Mouse (Mus musculus): Measurements from ENCODE around the gene Ces2f.
"Not testable (repeated sequence)": the region's sequence is repeated elsewhere in the genome, so short reads cannot be mapped to it uniquely, and the experiment has no call there.

Ces2f gene

GRCm38 (mm10) chr8:104947056-104947455, at the start of gene Ces2f:
Gene Ces2f (plus strand): TSS chr8:104947356.
- DNase-seq: no peak

- DNase-seq: no peak
Measured at GRCm38 (mm10) chr8:104901746-104902145, 45.4 kb upstream of the Ces2f start.

GRCm38 (mm10) chr8:104907111-104907510, 40.0 kb upstream of the Ces2f start:
- DNase-seq: no peak

GRCm38 (mm10) chr8:104909021-104909420, 38.1 kb upstream of the Ces2f start:
- not testable (repeated sequence) for DNase-seq

DNA sequence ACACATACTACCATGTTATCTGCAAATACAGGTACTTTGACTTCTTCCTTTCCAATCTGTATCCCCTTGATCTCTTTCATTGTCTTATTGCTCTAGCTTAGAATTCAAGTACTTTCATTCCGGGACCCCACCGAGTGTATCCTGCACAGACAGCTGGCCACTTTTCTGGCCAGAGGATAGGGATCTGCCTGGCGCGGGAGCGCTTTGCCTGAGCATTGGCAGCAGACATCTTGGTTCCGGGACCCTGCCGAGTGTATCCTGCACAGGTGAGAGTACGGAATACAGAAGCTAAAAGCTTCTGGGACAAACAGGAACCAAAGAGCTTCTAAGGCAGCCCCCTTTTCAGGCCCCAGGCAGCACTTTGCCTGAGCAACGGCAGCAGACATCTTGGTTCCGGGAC, 37.5 kb upstream of the Ces2f start:
- not testable (repeated sequence) for DNase-seq

DNA sequence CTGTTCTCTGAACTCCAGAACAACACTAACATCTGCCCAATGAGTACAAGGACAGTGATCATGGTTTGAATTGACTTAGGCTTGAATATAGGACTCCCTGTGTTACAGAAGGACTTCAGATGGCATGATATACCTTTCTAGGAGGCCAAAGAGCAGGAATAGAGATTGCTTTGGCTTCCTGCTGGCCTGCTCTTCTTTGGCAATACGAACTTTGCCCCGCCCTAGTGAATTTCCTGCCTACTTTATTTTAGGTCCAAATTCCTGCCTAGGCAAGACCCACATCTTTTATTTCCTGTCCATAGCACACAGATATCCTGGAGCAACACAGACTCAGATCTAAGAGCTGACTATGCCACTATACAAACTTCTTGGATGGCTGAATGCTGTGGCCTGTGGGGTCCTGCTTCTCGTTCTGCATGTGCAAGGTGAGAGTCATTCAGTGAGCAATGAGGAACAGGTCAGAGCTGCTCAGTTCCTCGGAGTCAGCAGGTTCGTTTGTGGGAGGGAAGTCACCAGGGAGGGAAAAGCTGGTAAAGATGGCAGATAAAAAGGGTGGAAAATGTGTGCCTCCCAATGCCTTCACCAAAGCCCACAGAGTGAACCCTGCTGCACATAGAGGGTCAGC, 21.1 kb upstream of the Ces2f start, which contains the start of gene Ces2e:
TSS of gene Ces2e (plus strand) at position 289 of the 625 bp plus-strand sequence.
- DNase-seq: no peak

DNA sequence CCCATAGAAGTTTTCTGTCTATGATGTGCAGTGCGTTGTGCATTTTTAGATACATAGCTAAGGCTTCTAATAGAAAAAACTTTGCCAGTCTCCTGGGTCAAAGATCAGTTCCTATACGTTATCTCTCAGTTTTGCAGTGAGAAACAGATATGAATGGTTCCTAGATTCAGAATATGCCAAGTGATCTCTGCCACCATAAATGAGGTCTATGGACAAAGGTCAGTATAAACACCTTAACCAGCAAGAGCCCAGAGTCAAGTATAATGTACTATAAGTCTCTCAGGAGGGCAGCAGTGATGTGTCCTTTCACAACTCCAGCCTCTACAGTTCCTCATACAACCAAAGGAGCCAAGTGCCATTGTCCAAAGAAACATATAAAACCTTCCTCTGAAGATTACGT, 19.9 kb upstream of the Ces2f start:
- DNase-seq: no peak

DNA sequence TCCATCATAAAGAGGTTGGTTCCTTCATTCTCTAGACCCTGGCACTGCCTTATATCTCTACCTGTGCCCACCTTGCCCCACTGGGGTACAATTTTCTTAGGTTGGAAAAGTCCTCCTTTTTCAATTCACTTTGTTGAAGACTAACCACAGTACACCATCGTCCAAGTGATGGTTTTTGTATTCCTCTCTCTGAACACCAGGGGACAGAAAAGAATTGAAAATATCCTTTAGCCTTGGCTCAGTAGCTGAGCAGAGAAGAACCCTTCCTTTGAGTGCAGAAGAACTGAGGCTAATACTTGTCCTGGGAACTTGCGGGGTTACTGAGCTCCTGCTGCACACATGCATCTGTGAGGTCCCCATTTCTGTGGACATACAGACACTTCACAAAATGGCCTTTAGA, 2.5 kb upstream of the Ces2f start:
- DNase-seq: no peak

GRCm38 (mm10) chr8:104949031-104949430, 1.9 kb downstream of the Ces2f start:
- DNase-seq: no peak

DNA sequence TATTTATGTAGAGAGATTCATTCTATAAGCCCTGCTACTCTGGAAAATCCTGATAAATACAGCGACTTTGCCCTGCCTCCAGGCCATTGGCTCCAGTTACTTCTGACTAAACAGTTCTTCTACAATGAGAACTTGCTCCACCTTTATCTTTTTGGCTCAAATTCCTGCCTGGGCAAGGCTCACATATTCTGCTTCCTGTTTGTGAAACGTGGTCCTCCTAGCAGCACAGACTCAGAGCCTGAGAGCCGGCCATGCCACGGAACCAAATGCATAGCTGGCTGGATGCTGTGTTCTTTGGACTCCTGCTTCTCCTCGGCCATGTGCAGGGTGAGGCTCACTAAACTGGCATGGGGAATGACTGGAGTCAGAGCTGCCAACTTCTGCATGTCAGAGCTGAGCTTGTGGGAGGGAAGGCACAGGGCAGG, 14.4 kb downstream of the Ces2f start, which contains the start of gene Ces2g:
TSS of gene Ces2g (plus strand) at position 182 of the 425 bp plus-strand sequence.
- no peak for DNase-seq

DNA sequence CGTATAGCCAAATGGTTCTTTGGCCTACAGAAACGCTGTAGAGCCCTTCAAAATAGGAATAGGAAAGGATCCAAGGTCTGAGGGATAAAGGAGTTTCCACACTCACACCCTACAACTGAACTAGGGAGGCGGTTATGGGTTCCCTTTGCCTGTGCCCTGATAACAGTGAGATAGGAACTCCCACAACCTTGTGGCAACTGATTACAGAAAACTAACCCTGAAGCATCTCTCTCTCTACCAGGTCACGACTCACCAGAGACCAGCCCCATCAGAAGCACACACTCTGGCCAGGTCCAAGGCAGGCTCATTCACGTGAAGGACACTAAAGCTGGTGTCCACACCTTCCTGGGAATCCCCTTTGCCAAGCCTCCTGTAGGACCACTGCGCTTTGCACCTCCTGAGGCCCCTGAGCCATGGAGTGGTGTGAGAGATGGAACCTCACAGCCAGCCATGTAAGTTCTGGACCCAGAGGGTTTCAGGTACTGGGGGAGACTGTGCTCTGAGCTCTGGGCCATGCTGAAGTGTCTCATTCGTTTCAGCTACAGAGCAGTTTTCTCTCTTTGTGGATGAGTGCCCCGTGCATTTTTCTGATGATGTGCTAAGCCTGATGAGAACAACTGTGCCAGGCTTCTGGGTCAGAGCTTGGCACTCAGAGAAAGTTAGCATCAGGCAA, 15.2 kb downstream of the Ces2f start:
- no peak for DNase-seq

GRCm38 (mm10) chr8:104963375-104963894, 16.3 kb downstream of the Ces2f start:
- DNase-seq: no peak

DNA sequence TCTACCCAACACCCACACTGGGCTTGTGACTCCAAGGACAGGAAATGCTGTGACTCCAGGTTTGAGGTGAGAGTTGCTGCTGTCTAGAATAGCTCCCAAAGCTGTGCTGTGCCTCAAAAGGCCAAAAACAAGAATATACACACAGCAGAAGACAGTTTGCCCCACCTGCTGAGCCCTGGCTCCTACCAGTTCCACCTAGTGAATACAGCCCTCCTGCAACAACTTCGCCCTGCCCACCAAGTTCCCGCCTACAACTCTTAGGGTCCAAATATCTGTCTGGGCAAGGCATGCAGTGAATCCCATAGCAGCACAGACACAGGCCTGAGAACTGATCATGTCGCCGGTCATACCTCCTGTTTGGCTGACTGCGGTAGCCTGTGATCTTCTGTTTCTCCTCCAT, 37.0 kb downstream of the Ces2f start:
- no peak for DNase-seq

GRCm38 (mm10) chr8:104984942-104985341, 37.8 kb downstream of the Ces2f start:
- no peak for DNase-seq

GRCm38 (mm10) chr8:104998191-104998590, 51.0 kb downstream of the Ces2f start:
- DNase-seq: no peak

DNA sequence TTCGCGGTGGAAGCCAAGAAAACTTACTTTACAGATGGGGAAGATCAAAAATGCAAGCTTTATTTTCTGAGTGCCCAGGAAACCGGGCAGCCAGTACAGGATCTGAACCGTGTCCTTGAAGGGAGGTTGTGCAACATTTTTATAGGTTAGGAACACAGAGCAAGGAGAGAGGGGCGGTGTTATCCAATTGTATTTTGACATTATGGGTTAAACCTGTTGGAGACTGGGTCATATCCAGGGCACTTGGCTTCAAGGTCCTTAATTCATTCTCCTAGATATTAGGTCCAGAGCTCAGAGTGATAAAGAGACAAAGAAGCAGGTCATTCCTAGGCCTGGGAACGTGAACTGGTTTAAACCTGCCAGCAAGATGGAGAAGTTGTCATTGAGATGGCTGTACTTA, 52.0 kb downstream of the Ces2f start:
- no peak for DNase-seq

GRCm38 (mm10) chr8:105000586-105000985, 53.4 kb downstream of the Ces2f start, which contains the start of gene Ces2h:
Gene Ces2h (plus strand): TSS chr8:105000853.
- no peak for DNase-seq
